Mouse (Mus musculus) kidney, adult 2 months (tissue): ENCODE data around the gene Klk9. TPM values are rescaled to one million over a fixed set of nuclear protein-coding genes. Genes with fewer than 3 reads are reported as not detected.

ENCODE experiments used
- DNase-seq: peaks from one replicate; pipeline ENCODE4 v3.0.0; 2021
- H3K27ac ChIP-seq: fragments of 200-500 bp; 2 replicates; pipeline ENCODE4 v1.5.1; 2012; ENCODE audit warnings: low read depth, low read length, control low read depth, inconsistent platforms; ENCODE audit not compliant: insufficient read depth
- H3K27me3 ChIP-seq: fragments of 200-500 bp; replicated peaks from 2 replicates; pipeline ENCODE4 v1.6.1; 2012; ENCODE audit warnings: mild to moderate bottlenecking, moderate library complexity, low read length, inconsistent platforms; ENCODE audit not compliant: control insufficient read depth, insufficient read depth
- H3K36me3 ChIP-seq: fragments of 200-500 bp; 2 replicates; pipeline ENCODE4 v1.6.1; 2012; ENCODE audit warnings: mild to moderate bottlenecking, moderate library complexity, low read length, inconsistent platforms; ENCODE audit not compliant: control insufficient read depth, insufficient read depth
- H3K4me1 ChIP-seq: fragments of 200-500 bp; 2 replicates; pipeline ENCODE4 v1.6.1; 2011; ENCODE audit warnings: low read length; ENCODE audit not compliant: control insufficient read depth, insufficient read depth
- H3K4me3 ChIP-seq: fragments of 200-500 bp; 2 replicates; pipeline ENCODE4 v1.5.1; 2011; ENCODE audit warnings: mild to moderate bottlenecking, low read depth, low read length, control low read depth; ENCODE audit not compliant: insufficient read depth
- CTCF ChIP-seq: fragments of 200-500 bp; conservative IDR thresholded peaks from 2 replicates; pipeline ENCODE4 v1.5.1; 2011; ENCODE audit warnings: low read depth, mild to moderate bottlenecking, control low read depth, low read length, moderate library complexity, mixed read lengths; ENCODE audit not compliant: insufficient read depth, insufficient read length
- POLR2A ChIP-seq: fragments of 200-500 bp; IDR thresholded peaks from one replicate; pipeline ENCODE4 v1.6.1; 2011; ENCODE audit warnings: low read depth, low read length, control low read depth
- WGBS: fragments of 180-500 bp; shearing (Covaris S2); methylation state at CpG from one replicate; pipeline ENCODE4 v1.1.7; 2018; 5-methylcytosine and 5-hydroxymethylcytosine counted together
- polyA plus RNA-seq: library from polyadenylated mRNA; depleted of rRNA; stranded (reverse); fragments of >200 nt; gene quantifications from 2 replicates; pipeline ENCODE4 v1.2.3, GENCODE M21; 2012

Gene Klk9
- polyA plus RNA-seq, 1 experiment, result not detected

DNA sequence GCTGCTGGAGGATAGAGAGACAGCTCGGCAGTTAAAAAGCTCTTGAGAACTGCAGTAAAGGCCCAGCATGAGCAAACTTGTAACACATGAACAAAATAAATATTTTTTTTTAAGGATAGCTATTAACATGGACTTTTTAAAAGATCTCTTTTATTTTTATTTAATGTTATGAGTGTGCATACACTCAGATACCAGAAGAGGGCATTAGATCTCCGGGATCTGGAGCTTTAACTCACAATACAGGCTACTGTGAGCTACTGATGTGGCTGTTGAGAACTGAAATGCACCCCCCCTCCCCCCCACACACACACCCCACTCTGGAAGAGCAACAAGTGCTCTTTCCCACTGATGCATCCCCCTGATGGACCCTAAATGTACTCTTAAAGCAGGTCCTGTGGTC, 2.4 kb upstream of the Klk9 start:
- H3K4me3 ChIP-seq, result no peak overlapping the region
- H3K4me1 ChIP-seq, result no peaks in the 10 kb centered on the region
- no peak for TF ChIP-seq CTCF
- TF ChIP-seq POLR2A, result no peak
- H3K36me3 ChIP-seq, result no peaks in the 10 kb centered on the region
- DNase-seq, result no peak
- no peak overlapping the region for H3K27ac ChIP-seq
- no peaks in the 10 kb centered on the region; the same call in 1 of the 2 replicates for H3K27me3 ChIP-seq
- WGBS, result 64% methylated on average over 2 of the region's 2 CpGs

DNA sequence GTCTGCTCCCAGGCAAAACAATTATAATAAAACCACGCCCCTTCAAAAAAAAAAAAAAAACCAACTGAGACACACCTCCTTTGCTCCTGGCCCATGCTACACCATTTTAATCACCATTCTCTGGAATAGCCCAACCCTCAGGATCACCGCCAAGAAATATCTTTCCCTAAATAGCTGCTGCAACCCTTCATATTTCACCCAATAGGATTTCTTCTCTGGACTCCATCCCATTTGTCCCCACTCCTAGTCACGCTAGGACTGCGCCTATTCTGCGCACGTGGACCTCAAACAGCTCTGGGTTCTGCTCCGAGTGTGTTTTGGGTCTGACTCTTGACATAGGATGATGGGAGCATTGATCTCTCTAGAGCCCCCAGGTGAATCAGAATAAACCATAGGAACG, 4.7 kb downstream of the Klk9 start:
- no peaks in the 10 kb centered on the region for H3K4me1 ChIP-seq
- no peak for TF ChIP-seq CTCF
- TF ChIP-seq POLR2A, result no peak
- no peaks in the 10 kb centered on the region; the same call in 1 of the 2 replicates for H3K27me3 ChIP-seq
- whole genome bisulfite sequencing, result 4% methylated on average over 8 of the region's 8 CpGs
- H3K4me3 ChIP-seq, result peak overlapping the region; percentile 45
- H3K27ac ChIP-seq, result no peak overlapping the region
- H3K36me3 ChIP-seq, result no peaks in the 10 kb centered on the region
- DNase-seq, result no peak

DNA sequence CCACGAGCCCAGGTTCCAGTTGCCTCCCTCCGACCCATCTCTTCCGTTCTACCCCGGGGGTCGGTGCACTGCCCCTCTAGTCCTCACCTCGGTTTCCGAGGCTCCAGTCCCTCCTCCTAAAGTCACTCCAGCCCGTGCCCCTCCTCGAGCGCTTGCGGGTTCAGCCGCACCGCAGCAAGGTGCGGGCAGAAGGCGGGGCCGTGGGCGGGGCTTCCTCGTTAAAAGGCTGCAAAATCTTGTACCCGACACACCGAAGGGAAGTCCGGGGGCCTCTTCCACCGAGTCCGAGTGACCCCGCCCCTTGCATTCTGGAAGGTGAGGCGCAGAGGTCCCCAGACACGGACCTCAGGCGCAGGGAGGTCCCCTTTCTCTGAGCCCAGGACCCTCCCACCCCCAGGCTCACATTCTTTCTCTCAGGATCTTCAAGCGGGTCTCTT, 5.7 kb downstream of the Klk9 start, which contains the start of gene Klk8:
TSS of gene Klk8 (plus strand) at position 245 of the 437 bp plus-strand sequence.
- Histone ChIP-seq H3K27me3 (no peaks in the 10 kb centered on the region; the same call in 1 of the 2 replicates), H3K36me3 (no peaks in the 10 kb centered on the region), H3K27ac (no peak within 1 kb of the TSS), H3K4me1 (no peaks in the 10 kb centered on the region), H3K4me3 (peak within 1 kb of the TSS; percentile 45)
- under 1% methylated on average over 28 of the region's 28 CpGs for WGBS
- TF ChIP-seq CTCF, result no peak
- no peak for TF ChIP-seq POLR2A
- DNase-seq, result peak; percentile 11

DNA sequence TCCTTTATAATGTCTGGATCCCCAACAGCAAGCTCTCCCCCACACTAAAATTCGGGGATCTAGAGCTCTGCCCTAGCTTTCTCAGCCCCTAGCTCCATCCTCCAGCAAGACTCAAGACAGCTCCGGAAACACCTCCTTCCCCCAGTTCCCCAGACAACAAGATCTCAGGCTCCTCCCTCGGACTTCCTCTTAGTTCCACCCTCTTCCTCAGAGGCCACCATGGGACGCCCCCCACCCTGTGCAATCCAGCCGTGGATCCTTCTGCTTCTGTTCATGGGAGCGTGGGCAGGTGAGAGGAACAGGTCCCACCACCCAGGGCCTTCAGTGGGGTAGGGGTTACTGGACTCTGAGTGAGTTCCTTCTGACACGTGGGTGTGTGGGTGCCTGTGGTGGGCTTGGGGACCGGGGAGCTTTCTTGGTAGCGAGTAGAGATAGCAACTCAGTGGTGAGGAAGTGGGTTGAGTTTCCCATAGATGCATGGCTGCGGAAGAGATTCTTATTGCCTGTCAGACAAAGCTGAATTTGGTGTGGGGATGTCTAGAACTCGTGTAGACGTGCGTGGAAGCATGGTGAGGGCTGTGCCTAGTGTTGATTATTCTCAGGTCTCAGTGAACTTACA, 6.3 kb downstream of the Klk9 start:
- no peak for TF ChIP-seq POLR2A
- TF ChIP-seq CTCF, result no peak
- Histone ChIP-seq H3K36me3 (no peaks in the 10 kb centered on the region), H3K4me1 (no peaks in the 10 kb centered on the region), H3K4me3 (peak overlapping the region; percentile 45), H3K27me3 (no peaks in the 10 kb centered on the region; the same call in 1 of the 2 replicates), H3K27ac (no peak overlapping the region)
- peak; percentile 11 for DNase-seq
- 42% methylated on average over 13 of the region's 13 CpGs for WGBS

DNA sequence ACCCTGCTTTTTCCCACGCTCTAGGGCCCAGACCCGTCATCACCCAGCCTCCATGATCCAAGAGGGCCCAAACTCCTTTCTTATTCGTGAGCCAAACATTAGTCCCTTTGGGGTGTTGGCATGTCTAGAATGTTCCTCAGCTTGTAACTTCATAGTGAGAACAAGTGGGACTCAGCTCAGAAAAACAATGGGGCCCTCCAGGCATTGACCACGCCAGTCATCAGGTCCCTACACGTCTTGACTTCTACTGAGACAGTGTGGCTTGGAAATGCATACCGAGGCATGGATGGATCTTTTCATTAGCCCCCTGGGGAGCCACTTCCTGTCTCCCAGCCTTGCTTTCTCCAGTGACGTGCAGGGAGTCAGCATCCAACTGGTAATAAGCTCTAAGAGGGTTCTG, 8.2 kb downstream of the Klk9 start:
- 70% methylated on average over 7 of the region's 7 CpGs for WGBS
- Histone ChIP-seq H3K27ac (no peak overlapping the region), H3K27me3 (no peaks in the 10 kb centered on the region), H3K4me3 (no peak overlapping the region), H3K4me1 (no peaks in the 10 kb centered on the region), H3K36me3 (no peaks in the 10 kb centered on the region)
- TF ChIP-seq POLR2A (no peak), CTCF (no peak)
- DNase-seq, result no peak

DNA sequence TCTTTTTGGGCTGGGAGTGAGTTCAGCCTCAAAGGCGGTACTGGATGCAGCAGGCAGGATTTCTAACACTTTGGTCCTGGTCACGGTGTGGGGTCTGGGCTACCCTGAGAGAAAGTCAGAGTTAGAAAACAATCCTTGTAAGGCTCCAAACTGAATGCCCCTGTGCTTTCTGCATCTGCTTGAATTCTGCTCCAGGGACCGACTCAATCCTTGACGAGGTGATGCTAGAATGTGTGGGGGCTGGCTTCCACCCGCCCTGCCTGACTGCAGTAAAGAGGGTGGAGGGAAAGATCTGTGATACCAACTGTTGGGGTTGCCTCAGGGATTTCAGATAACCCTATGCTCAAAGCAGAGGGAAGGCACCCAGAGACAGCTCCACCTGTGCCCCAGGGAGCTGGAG, 19.3 kb downstream of the Klk9 start, which contains the start of gene Klk7:
TSS of gene Klk7 (plus strand) at position 301 of the 400 bp plus-strand sequence.
- no peaks in the 10 kb centered on the region for H3K36me3 ChIP-seq
- H3K27ac ChIP-seq, result no peak within 1 kb of the TSS
- no peaks in the 10 kb centered on the region for H3K27me3 ChIP-seq
- H3K4me1 ChIP-seq, result no peaks in the 10 kb centered on the region
- TF ChIP-seq POLR2A (no peak), CTCF (no peak)
- no peak for DNase-seq
- WGBS, result 50% methylated on average over 5 of the region's 5 CpGs
- no peak within 1 kb of the TSS for H3K4me3 ChIP-seq

DNA sequence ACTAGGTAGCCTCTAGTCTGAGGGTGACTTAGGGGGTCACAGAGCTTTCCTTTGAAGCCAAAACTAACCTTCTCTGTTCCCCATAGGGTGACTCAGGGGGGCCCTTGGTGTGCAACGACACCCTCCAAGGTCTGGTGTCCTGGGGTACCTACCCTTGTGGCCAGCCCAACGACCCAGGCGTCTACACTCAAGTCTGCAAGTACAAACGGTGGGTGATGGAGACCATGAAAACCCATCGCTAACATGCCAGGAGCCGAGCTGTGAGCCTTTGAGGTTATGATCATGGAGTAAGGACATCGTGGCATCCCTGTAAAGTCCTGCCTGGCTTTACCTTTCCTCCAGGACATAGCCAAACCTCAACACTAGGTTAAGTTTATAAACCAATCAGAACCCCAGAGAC, 23.5 kb downstream of the Klk9 start:
- 87% methylated on average over 7 of the region's 7 CpGs for WGBS
- H3K4me3 ChIP-seq, result no peak overlapping the region
- DNase-seq, result no peak
- no peak for TF ChIP-seq POLR2A
- TF ChIP-seq CTCF, result no peak
- no peak overlapping the region for H3K27ac ChIP-seq
- H3K36me3 ChIP-seq, result no peaks in the 10 kb centered on the region
- no peaks in the 10 kb centered on the region for H3K27me3 ChIP-seq
- no peaks in the 10 kb centered on the region for H3K4me1 ChIP-seq
